Mouse (Mus musculus): ENCODE results near the gene Wscd1. TPM values are rescaled to one million over a fixed set of nuclear protein-coding genes. Genes with fewer than 3 reads are reported as not detected.
A peak's percentile ranks its signal among the peaks of the same experiment; 100 is the strongest.

Wscd1 gene
- 100 to 1,000 TPM; 108 to 120 (median 117) TPM for total RNA-seq (2022)

- DNase-seq (ENCODE audit: low spot score in 2 of 2) = no peak
These were observed at the start of gene Wscd1 for GRCm38 (mm10) chr11:71749671-71750070. Wscd1 (plus strand) TSS chr11:71749920.

- DNase-seq (ENCODE audit: low spot score in 2 of 2) = no peak
These were observed 21.7 kb upstream of the Wscd1 start for GRCm38 (mm10) chr11:71728066-71728465.

GRCm38 (mm10) chr11:71729287-71729686, 20.4 kb upstream of the Wscd1 start:
- DNase-seq (ENCODE audit: low spot score in 2 of 2) = no peak

GRCm38 (mm10) chr11:71733771-71734170, 15.9 kb upstream of the Wscd1 start:
- no peak for DNase-seq (ENCODE audit: low spot score in 2 of 2)

GRCm38 (mm10) chr11:71737106-71737505, 12.6 kb upstream of the Wscd1 start:
- DNase-seq (ENCODE audit: low spot score in 2 of 2) = no peak

GRCm38 (mm10) chr11:71738501-71739045, 11.1 kb upstream of the Wscd1 start:
- DNase-seq (ENCODE audit: low spot score in 2 of 2) = no peak

- peak in 1 of 2 experiments; percentile 58 for DNase-seq (ENCODE audit: low spot score in 2 of 2)
These were observed 3.8 kb upstream of the Wscd1 start for GRCm38 (mm10) chr11:71745875-71746274.

- DNase-seq (ENCODE audit: low spot score in 2 of 2) = no peak
These were observed 2.0 kb upstream of the Wscd1 start for GRCm38 (mm10) chr11:71747719-71748118.

- DNase-seq (ENCODE audit: low spot score in 2 of 2) = peak; percentile 69 to 84
These were observed 934 bp downstream of the Wscd1 start for GRCm38 (mm10) chr11:71750534-71751173.

GRCm38 (mm10) chr11:71751174-71751611, 1.5 kb downstream of the Wscd1 start:
- DNase-seq (ENCODE audit: low spot score in 2 of 2) = no peak

- no peak for DNase-seq (ENCODE audit: low spot score in 2 of 2)
These were observed 2.0 kb downstream of the Wscd1 start for GRCm38 (mm10) chr11:71751689-71752088.

- DNase-seq (ENCODE audit: low spot score in 2 of 2) = no peak
These were observed 2.9 kb downstream of the Wscd1 start for GRCm38 (mm10) chr11:71752626-71753025.

- no peak for DNase-seq (ENCODE audit: low spot score in 2 of 2)
These were observed 5.4 kb downstream of the Wscd1 start for GRCm38 (mm10) chr11:71755115-71755514.

- no peak for DNase-seq (ENCODE audit: low spot score in 2 of 2)
These were observed 6.6 kb downstream of the Wscd1 start for GRCm38 (mm10) chr11:71756325-71756724.

- peak; percentile 85 to 90 for DNase-seq (ENCODE audit: low spot score in 2 of 2)
These were observed 8.7 kb downstream of the Wscd1 start for GRCm38 (mm10) chr11:71758211-71759110.

- no peak for DNase-seq (ENCODE audit: low spot score in 2 of 2)
These were observed 11.3 kb downstream of the Wscd1 start for GRCm38 (mm10) chr11:71760991-71761390.

GRCm38 (mm10) chr11:71763154-71763553, 13.4 kb downstream of the Wscd1 start:
- DNase-seq (ENCODE audit: low spot score in 2 of 2) = peak in 1 of 2 experiments; percentile 67

GRCm38 (mm10) chr11:71763651-71764275, 14.0 kb downstream of the Wscd1 start:
- no peak for DNase-seq (ENCODE audit: low spot score in 2 of 2)

GRCm38 (mm10) chr11:71764743-71765142, 15.0 kb downstream of the Wscd1 start:
- no peak for DNase-seq (ENCODE audit: low spot score in 2 of 2)

- DNase-seq (ENCODE audit: low spot score in 2 of 2) = no peak
These were observed 15.6 kb downstream of the Wscd1 start for GRCm38 (mm10) chr11:71765335-71765734.

GRCm38 (mm10) chr11:71766380-71766779, 16.7 kb downstream of the Wscd1 start:
- DNase-seq (ENCODE audit: low spot score in 2 of 2) = no peak

GRCm38 (mm10) chr11:71767726-71768125, 18.0 kb downstream of the Wscd1 start:
- no peak for DNase-seq (ENCODE audit: low spot score in 2 of 2)
